Mouse (Mus musculus) heart, adult 2 months (tissue): ENCODE results near the gene Rbl2. TPM values are rescaled to one million over a fixed set of nuclear protein-coding genes. Genes with fewer than 3 reads are reported as not detected.

Experiments used
- DNase-seq, 2 experiments: peaks; one replicate each; pipeline ENCODE4 v3.0.0; 2021
- H3K27ac ChIP-seq: fragments of 200-600 bp; 2 replicates; pipeline ENCODE4 v1.8.1; 2022
- H3K27me3 ChIP-seq: fragments of 200-500 bp; 2 replicates; pipeline ENCODE4 v1.6.1; 2012; ENCODE audit warnings: mild to moderate bottlenecking, low read length, inconsistent platforms, mixed read lengths; ENCODE audit not compliant: control insufficient read depth, insufficient read depth
- H3K36me3 ChIP-seq: fragments of 200-500 bp; 2 replicates; pipeline ENCODE4 v1.6.1; 2012; ENCODE audit warnings: low read length, inconsistent platforms; ENCODE audit not compliant: control insufficient read depth, insufficient read depth
- H3K4me1 ChIP-seq: fragments of 200-500 bp; 2 replicates; pipeline ENCODE4 v1.6.1; 2011; ENCODE audit warnings: low read length; ENCODE audit not compliant: control insufficient read depth, insufficient read depth
- H3K4me3 ChIP-seq: fragments of 200-600 bp; 2 replicates; pipeline ENCODE4 v1.8.1; 2022
- H3K79me2 ChIP-seq: fragments of 200-500 bp; replicated peaks from 2 replicates; pipeline ENCODE4 v1.6.1; 2012; ENCODE audit warnings: mild to moderate bottlenecking, inconsistent platforms, low read length, moderate library complexity, mixed read lengths; ENCODE audit not compliant: control insufficient read depth, insufficient read depth
- H3K9ac ChIP-seq: fragments of 200-500 bp; 2 replicates; pipeline ENCODE4 v1.6.1; 2012; ENCODE audit warnings: low read depth, mild to moderate bottlenecking, control low read depth, inconsistent platforms, low read length, mixed read lengths
- CTCF ChIP-seq: fragments of 200-600 bp; IDR thresholded peaks from 2 replicates; pipeline ENCODE4 v1.8.1; 2022; ENCODE audit warnings: antibody characterized with exemption, mild to moderate bottlenecking, moderate library complexity
- EP300 ChIP-seq: fragments of 200-500 bp; IDR thresholded peaks from 2 replicates; pipeline ENCODE4 v1.6.1; 2011; ENCODE audit warnings: low read depth, low read length, control low read depth; ENCODE audit not compliant: insufficient read depth
- POLR2A ChIP-seq: fragments of 200-500 bp; IDR thresholded peaks from 2 replicates; pipeline ENCODE4 v1.6.1; 2011; ENCODE audit warnings: mild to moderate bottlenecking, low read depth, low read length, control low read depth; ENCODE audit not compliant: insufficient read depth
- whole genome bisulfite sequencing: fragments of 180-500 bp; shearing (Covaris S2); methylation state at CpG from one replicate; pipeline ENCODE4 v1.1.7; 2018; 5-methylcytosine and 5-hydroxymethylcytosine counted together
- intact Hi-C: fragments of 180-260 bp; cut with DNase I; formaldehyde crosslinking; loops from one replicate; pipeline ENCODE4 v1.15.1; 2025
- polyA plus RNA-seq: library from polyadenylated mRNA; depleted of rRNA; stranded (reverse); fragments of >200 nt; gene quantifications from 2 replicates; pipeline ENCODE4 v1.2.3, GENCODE M21; 2012
- total RNA-seq, 2 experiments: library from RNA; stranded (reverse); gene quantifications; 2 replicates each; pipeline ENCODE4 v1.2.3; 2021

The Rbl2 gene
- total and polyA plus RNA-seq, 3 experiments = 25.8 to 41.7 (median 30.4) TPM

DNA sequence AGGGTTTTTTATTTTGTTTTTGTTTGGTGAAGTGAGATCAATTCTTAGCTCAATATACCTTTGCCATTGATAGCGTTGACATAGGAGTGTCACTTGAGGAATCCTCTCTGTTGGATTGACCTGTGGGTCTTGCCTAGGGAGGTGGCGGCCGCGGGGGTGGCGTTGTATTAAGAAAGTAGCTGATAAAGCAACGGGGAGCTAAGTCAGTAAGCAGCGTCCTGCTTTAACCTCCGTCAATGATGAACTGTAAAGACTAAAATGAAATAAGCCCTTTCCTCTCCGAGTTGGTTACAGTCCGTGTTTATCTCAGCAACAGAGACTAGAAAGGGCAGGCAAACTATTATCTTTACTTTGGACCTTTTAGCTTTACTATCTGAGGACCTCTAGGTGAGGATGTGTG lies 450 bp upstream of the Rbl2 start:
- TF ChIP-seq CTCF (no peak), POLR2A (no peak), EP300 (no peak)
- H3K79me2 ChIP-seq = peaks cover 5% of the 10 kb centered on the region
- DNase-seq = no peak
- H3K27me3 ChIP-seq = no peaks in the 10 kb centered on the region
- H3K4me1 ChIP-seq = peaks cover 2% of the 10 kb centered on the region; the same call in 1 of the 2 replicates
- intact Hi-C loops = no loop called here
- peak overlapping the region; percentile 52; the same call in 1 of the 2 replicates for H3K9ac ChIP-seq
- H3K27ac ChIP-seq = peak overlapping the region; percentile 50
- WGBS = 9% methylated on average over 10 of the region's 10 CpGs
- peak overlapping the region; percentile 85 for H3K4me3 ChIP-seq
- H3K36me3 ChIP-seq = no peaks in the 10 kb centered on the region

DNA sequence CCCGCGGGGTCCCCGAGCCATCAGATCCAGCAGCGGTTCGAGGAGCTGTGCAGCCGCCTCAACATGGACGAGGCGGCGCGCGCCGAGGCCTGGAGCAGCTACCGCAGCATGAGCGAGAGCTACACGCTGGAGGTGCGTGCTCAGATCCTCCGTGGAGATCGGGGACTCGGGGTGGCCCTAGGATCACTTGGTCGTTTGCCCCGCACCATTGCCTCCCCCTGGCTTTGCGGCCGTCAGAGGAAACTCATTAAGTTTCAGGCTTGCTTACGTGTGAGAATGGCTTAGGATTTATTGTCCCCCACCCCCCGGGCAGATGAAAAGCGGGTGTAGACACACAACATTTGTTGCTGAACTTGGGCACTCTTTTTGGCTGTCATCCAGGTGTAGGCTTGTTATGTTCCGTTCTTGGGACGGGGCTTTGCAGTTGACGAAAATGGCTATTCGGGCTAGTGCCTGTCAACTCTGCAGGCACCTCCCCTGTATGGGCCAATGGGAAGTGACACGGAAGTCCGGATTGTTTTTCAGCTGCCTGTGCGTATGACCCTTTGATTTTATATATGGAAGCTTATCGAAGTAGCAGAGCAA lies 510 bp downstream of the Rbl2 start:
- Histone ChIP-seq H3K79me2 (peaks cover 5% of the 10 kb centered on the region), H3K27me3 (no peaks in the 10 kb centered on the region)
- intact Hi-C loops = loop anchor here (1.0 to 5.0 kb wide), 2 partner anchors 64 to 242 kb away; partner anchors contain the start of genes Fto and Rpgrip1l

DNA sequence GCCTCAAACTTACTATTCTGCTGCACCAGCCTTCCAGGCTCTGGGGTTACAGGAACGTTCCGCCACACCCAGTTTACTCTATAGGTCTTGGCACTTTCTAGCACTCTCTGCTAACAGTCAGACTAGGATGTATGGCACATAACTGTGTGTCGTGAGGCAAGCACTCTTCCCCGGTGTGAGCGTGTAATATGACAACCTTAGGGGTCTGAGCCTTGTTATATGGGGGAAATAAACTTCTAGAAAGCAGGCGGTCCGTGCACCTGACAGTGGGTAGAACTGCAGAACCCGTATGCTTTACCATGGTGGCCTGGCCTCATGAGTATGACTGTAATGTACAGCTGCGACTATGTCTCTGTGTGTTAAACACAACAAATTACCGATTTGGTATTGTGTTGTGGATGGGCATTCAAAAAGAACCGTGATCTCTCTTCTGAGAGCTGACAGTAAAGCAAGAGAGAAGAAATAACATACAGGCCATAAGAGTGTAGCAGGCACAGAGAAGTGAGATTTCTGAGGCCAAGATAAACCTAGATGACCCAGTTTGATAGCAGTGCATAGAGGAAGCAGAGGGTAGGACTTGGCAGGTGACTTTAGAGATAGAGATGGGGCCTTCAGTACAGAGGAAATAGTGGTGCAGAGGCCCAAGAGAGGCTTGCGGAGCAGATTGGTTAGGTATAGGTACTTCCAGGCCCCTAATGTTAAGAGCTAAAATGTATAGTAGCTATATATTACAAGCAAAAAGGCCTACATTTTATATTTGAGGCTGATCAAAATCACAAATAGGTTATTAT lies 7.4 kb downstream of the Rbl2 start:
- 88% methylated on average over 12 of the region's 12 CpGs for WGBS
- peaks cover 3% of the 10 kb centered on the region for H3K4me1 ChIP-seq
- TF ChIP-seq POLR2A = no peak
- TF ChIP-seq EP300 = no peak
- no peak for TF ChIP-seq CTCF
- no peak overlapping the region for H3K4me3 ChIP-seq
- H3K27ac ChIP-seq = no peak overlapping the region
- intact Hi-C loops = no loop called here
- no peak overlapping the region for H3K9ac ChIP-seq
- H3K36me3 ChIP-seq = peaks cover 3% of the 10 kb centered on the region; the same call in 1 of the 2 replicates
- no peak for DNase-seq
- H3K79me2 ChIP-seq = 0 out of 2 replicates have a peak, but pooled peaks cover 2% of the 10 kb centered on the region
- H3K27me3 ChIP-seq = no peaks in the 10 kb centered on the region

More for the DNA sequence above, 510 bp downstream of the Rbl2 start:
- peak; percentile 81 to 89 for DNase-seq
- under 1% methylated on average over 34 of the region's 34 CpGs for WGBS
- TF ChIP-seq EP300 = peak; percentile 57
- no peak for TF ChIP-seq CTCF
- TF ChIP-seq POLR2A = peak; percentile 79
- H3K4me3 ChIP-seq = peak overlapping the region; percentile 85
- H3K27ac ChIP-seq = peak overlapping the region; percentile 87
- H3K36me3 ChIP-seq = no peaks in the 10 kb centered on the region
- H3K4me1 ChIP-seq = peaks cover 2% of the 10 kb centered on the region; the same call in 1 of the 2 replicates
- H3K9ac ChIP-seq = peak overlapping the region; percentile 93

DNA sequence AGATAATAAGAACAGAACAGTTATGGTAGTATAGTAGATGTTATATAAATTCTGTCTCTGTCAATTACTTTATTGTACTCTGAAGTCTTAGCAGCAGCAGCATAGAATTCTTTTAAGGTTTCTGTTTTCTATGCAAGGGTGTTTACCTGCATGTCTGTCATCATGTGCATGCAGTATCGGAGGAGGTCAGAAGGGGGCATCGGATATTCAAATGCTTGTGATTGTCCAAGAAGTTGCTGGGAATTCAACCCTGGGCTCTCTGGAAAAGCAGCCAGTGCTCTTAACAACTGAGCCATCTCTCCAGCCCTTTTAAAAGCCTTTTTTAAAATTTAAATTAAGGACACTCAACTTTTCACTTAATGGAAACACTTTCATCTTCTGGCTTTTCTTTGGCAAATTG lies 9.8 kb downstream of the Rbl2 start:
- WGBS = 95% methylated on average over 2 of the region's 2 CpGs

DNA sequence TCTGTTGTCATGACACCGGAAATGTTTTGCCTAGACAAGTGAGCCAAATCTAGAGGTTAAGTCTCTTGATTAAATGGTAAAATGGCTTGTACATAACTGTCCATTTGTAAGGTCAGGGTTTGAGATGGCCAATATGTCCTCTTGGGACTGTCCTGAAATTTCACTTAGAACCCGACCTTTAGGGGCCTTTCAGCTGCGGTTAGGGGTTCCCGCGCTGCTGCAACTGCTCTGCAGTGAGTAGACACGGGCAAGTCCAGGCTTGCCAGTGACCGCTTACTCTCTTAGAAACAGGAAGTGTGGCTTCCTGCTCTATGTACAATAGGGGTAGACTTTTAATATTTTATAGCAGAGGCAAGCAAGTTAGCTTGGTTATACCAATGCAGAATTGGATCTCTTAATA lies 12.1 kb downstream of the Rbl2 start:
- no peaks in the 10 kb centered on the region for H3K79me2 ChIP-seq
- DNase-seq = no peak
- H3K27me3 ChIP-seq = no peaks in the 10 kb centered on the region
- TF ChIP-seq POLR2A = no peak
- no peak for TF ChIP-seq EP300
- no peak for TF ChIP-seq CTCF
- no peak overlapping the region for H3K4me3 ChIP-seq
- WGBS = 45% methylated on average over 7 of the region's 7 CpGs
- peaks cover 5% of the 10 kb centered on the region for H3K4me1 ChIP-seq
- peak overlapping the region; percentile 45 for H3K27ac ChIP-seq
- peaks cover 3% of the 10 kb centered on the region; the same call in 1 of the 2 replicates for H3K36me3 ChIP-seq
- intact Hi-C loops = no loop called here
- no peak overlapping the region for H3K9ac ChIP-seq

More for the DNA sequence above, 9.8 kb downstream of the Rbl2 start:
- H3K79me2 ChIP-seq = no peaks in the 10 kb centered on the region
- H3K4me1 ChIP-seq = peaks cover 5% of the 10 kb centered on the region
- no peak overlapping the region for H3K9ac ChIP-seq
- TF ChIP-seq POLR2A (no peak), CTCF (peak; percentile 27)
- peaks cover 3% of the 10 kb centered on the region; the same call in 1 of the 2 replicates for H3K36me3 ChIP-seq
- no peak overlapping the region for H3K4me3 ChIP-seq
- H3K27me3 ChIP-seq = no peaks in the 10 kb centered on the region
- intact Hi-C loops = no loop called here
- H3K27ac ChIP-seq = no peak overlapping the region
- DNase-seq = no peak

DNA sequence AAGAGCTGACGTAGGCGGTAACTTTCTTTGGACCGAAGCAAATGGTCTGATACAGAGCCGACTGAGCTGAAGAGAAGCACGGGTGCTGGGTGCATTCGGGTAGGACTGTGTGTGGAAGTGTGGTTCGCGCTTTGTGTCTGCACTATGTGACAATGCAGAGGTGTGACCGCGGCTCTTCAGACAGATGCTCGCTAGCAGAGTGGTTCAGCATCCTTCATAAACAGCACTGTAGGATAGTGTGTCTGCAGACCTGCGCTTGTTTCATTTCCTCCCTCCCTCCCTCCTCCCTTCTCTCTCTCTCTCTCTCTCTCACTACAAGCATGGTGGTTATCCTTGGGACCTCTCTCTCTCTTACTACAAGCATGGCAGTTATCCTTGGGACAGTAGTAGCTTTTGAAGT lies 12.6 kb downstream of the Rbl2 start:
- intact Hi-C loops = no loop called here
- no peak for DNase-seq
- Histone ChIP-seq H3K27ac (no peak overlapping the region), H3K4me3 (no peak overlapping the region), H3K79me2 (no peaks in the 10 kb centered on the region), H3K27me3 (no peaks in the 10 kb centered on the region), H3K9ac (no peak overlapping the region), H3K4me1 (peaks cover 5% of the 10 kb centered on the region), H3K36me3 (peaks cover 3% of the 10 kb centered on the region; the same call in 1 of the 2 replicates)
- no peak for TF ChIP-seq EP300
- TF ChIP-seq POLR2A = no peak
- no peak for TF ChIP-seq CTCF
- 88% methylated on average over 12 of the region's 12 CpGs for WGBS
